ENCODE assay signal across 8 mouse cellular contexts in genomic region chr4:135352326-135353065, GRCm38 (mm10). TPM values are rescaled to one million over a fixed set of nuclear protein-coding genes. Genes with fewer than 3 reads are reported as not detected.
A peak's percentile ranks its signal among the peaks of the same experiment; 100 is the strongest.
DNase-seq lines count a peak whose midpoint lies in the region; ATAC-seq and TF ChIP-seq lines count a peak whose summit lies in the region.

No protein-coding gene starts in this region.

- H3K27me3 ChIP-seq in forebrain, embryonic 10.5 days (ENCODE audit: poor library complexity, severe bottlenecking): no peaks in the 10 kb centered on the region
- H3K27me3 ChIP-seq in kidney, embryonic 14.5 days (ENCODE audit: control insufficient read depth, insufficient read depth, low read length): no peaks in the 10 kb centered on the region
- H3K27me3 ChIP-seq in stomach, embryonic 15.5 days (replicated peaks): no peaks in the 10 kb centered on the region

- no peak for TF ChIP-seq CTCF in layer of hippocampus, adult 2 months (conservative IDR thresholded peaks at IDR 0.05)

- peak overlapping the region; percentile 98 for H3K9ac ChIP-seq in kidney, embryonic 14.5 days (ENCODE audit: low read depth, low read length)
- H3K9ac ChIP-seq in stomach, embryonic 15.5 days: peak overlapping the region; percentile 99

- no peak for DNase-seq in layer of hippocampus, adult 2 months (ENCODE audit: low spot score in 2 of 2)
- no peak for DNase-seq in layer of hippocampus, postnatal 36 days
- DNase-seq in R1 (ENCODE audit: low read depth, low spot score): peak; percentile 46
- no peak for DNase-seq in forebrain, embryonic 10.5 days (ENCODE audit: extremely low spot score, low spot score)
- DNase-seq in cerebellum, postnatal 36 days: no peak

- H3K4me3 ChIP-seq in layer of hippocampus, adult 2 months: peak overlapping the region; percentile 88
- peak overlapping the region; percentile 90 for H3K4me3 ChIP-seq in forebrain, embryonic 10.5 days
- peak overlapping the region; percentile 96 for H3K4me3 ChIP-seq in kidney, embryonic 14.5 days (ENCODE audit: low read length)
- peak overlapping the region; percentile 99 for H3K4me3 ChIP-seq in stomach, embryonic 15.5 days (replicated peaks)

- WGBS in forebrain, embryonic 10.5 days: under 1% methylated on average over 67 of the region's 67 CpGs
- under 1% methylated on average over 67 of the region's 67 CpGs for WGBS in kidney, embryonic 14.5 days
- under 1% methylated on average over 57 of the region's 67 CpGs for WGBS in stomach, embryonic 15.5 days

- H3K4me2 ChIP-seq in kidney, embryonic 14.5 days (replicated peaks; ENCODE audit: low read depth, low read length): peak overlapping the region; percentile 54
- peak overlapping the region; percentile 69 for H3K4me2 ChIP-seq in stomach, embryonic 15.5 days

- peak overlapping the region; percentile 96 for H3K27ac ChIP-seq in layer of hippocampus, adult 2 months
- peak overlapping the region; percentile 95 for H3K27ac ChIP-seq in forebrain, embryonic 10.5 days
- peak overlapping the region; percentile 98 for H3K27ac ChIP-seq in kidney, embryonic 14.5 days (ENCODE audit: low read depth, low read length)
- H3K27ac ChIP-seq in stomach, embryonic 15.5 days: peak overlapping the region; percentile 93

- peaks cover 24% of the 10 kb centered on the region for H3K4me1 ChIP-seq in forebrain, embryonic 10.5 days
- H3K4me1 ChIP-seq in kidney, embryonic 14.5 days (ENCODE audit: control insufficient read depth, insufficient read depth, low read length): 0 out of 2 replicates have a peak, but pooled peaks cover 6% of the 10 kb centered on the region
- peaks cover 20% of the 10 kb centered on the region; the same call in 1 of the 2 replicates for H3K4me1 ChIP-seq in stomach, embryonic 15.5 days

- no peak; the same call in none of the 2 replicates for ATAC-seq in kidney, embryonic 14.5 days (ENCODE audit: low FRiP score, low TSS enrichment)
- ATAC-seq in megakaryocyte, adult 5-6 weeks (ENCODE audit: poor library complexity, severe bottlenecking): peak; percentile 31
- ATAC-seq in stomach, embryonic 15.5 days (ENCODE audit: insufficient read depth, low FRiP score, low read depth): peak; percentile 11; the same call in 1 of the 2 replicates

- H3K9me3 ChIP-seq in forebrain, embryonic 10.5 days: peaks cover 9% of the 10 kb centered on the region; the same call in 1 of the 2 replicates
- no peaks in the 10 kb centered on the region for H3K9me3 ChIP-seq in kidney, embryonic 14.5 days (ENCODE audit: control insufficient read depth, low read length)
- H3K9me3 ChIP-seq in stomach, embryonic 15.5 days: no peaks in the 10 kb centered on the region

- H3K36me3 ChIP-seq in forebrain, embryonic 10.5 days (replicated peaks): peaks cover 40% of the 10 kb centered on the region
- H3K36me3 ChIP-seq in kidney, embryonic 14.5 days (ENCODE audit: control insufficient read depth, insufficient read depth, low read length): peaks cover 5% of the 10 kb centered on the region; the same call in 1 of the 2 replicates
- H3K36me3 ChIP-seq in stomach, embryonic 15.5 days: no peaks in the 10 kb centered on the region

RNA-seq across cellular contexts. Expression of gene Srrm1, which starts 0.6 kb away (rescaled TPM):
- 100 to 1,000 TPM; 136 to 153 TPM for total RNA-seq in layer of hippocampus, adult 2 months (2021)
- total RNA-seq in layer of hippocampus, postnatal 36 days (2021): 100 to 1,000 TPM; 123 to 143 TPM
- 235 and 240 TPM in 2 replicates for polyA plus RNA-seq in forebrain, embryonic 10.5 days (2016; fragmentation: Nextera tagmentation; extraction: Ambion mirVana)
- 254 and 273 TPM in 2 replicates for polyA plus RNA-seq in kidney, embryonic 14.5 days (2014; fragmentation: Nextera tagmentation; extraction: Ambion mirVana)
- 144 and 146 TPM in 2 replicates for total RNA-seq in megakaryocyte, adult 5-6 weeks (2015)
- total RNA-seq in megakaryocyte, adult 5-6 weeks (2017): 80.5 and 112 TPM in 2 replicates
- polyA plus RNA-seq in stomach, embryonic 15.5 days (2015; fragmentation: Nextera tagmentation; extraction: Ambion mirVana): 226 and 233 TPM in 2 replicates

RNA-seq across cellular contexts. Expression of gene Ncmap, which starts 45.5 kb away (rescaled TPM):
- total RNA-seq in layer of hippocampus, adult 2 months (2021): under 1 TPM; 0.39 to 0.92 TPM
- total RNA-seq in layer of hippocampus, postnatal 36 days (2021): under 1 TPM; 0.47 to 0.56 TPM
- polyA plus RNA-seq in forebrain, embryonic 10.5 days (2016; fragmentation: Nextera tagmentation; extraction: Ambion mirVana): 0.40 and 0.52 TPM in 2 replicates
- polyA plus RNA-seq in kidney, embryonic 14.5 days (2014; fragmentation: Nextera tagmentation; extraction: Ambion mirVana): 2.5 and 2.9 TPM in 2 replicates
- not detected in 2 replicates for total RNA-seq in megakaryocyte, adult 5-6 weeks (2015)
- not detected in 2 replicates for total RNA-seq in megakaryocyte, adult 5-6 weeks (2017)
- 19.0 and 21.9 TPM in 2 replicates for polyA plus RNA-seq in stomach, embryonic 15.5 days (2015; fragmentation: Nextera tagmentation; extraction: Ambion mirVana)
